Mouse (Mus musculus) embryonic facial prominence, embryonic 13.5 days (tissue): ENCODE measurements around the gene Naif1. TPM values are rescaled to one million over a fixed set of nuclear protein-coding genes. Genes with fewer than 3 reads are reported as not detected.

Experiments
- ATAC-seq: fragments of 200-750 bp; cut with Nextera tagmentation; 2 replicates; pipeline ENCODE4 v1.8.0; 2017; ENCODE audit warnings: low read depth; ENCODE audit not compliant: insufficient number of reproducible peaks, insufficient read depth, low FRiP score, low TSS enrichment
- H3K27ac ChIP-seq: fragments of 300-500 bp; sonication (generic); 2 replicates; pipeline ENCODE4 v1.5.1; 2015; ENCODE audit warnings: moderate library complexity, mild to moderate bottlenecking, inconsistent platforms
- H3K27me3 ChIP-seq: fragments of 300-500 bp; sonication (generic); 2 replicates; pipeline ENCODE4 v1.6.1; 2015; ENCODE audit warnings: mild to moderate bottlenecking, inconsistent platforms
- H3K36me3 ChIP-seq: fragments of 300-500 bp; sonication (generic); 2 replicates; pipeline ENCODE4 v1.6.1; 2015; ENCODE audit warnings: mild to moderate bottlenecking, inconsistent platforms
- H3K4me1 ChIP-seq: fragments of 300-500 bp; sonication (generic); 2 replicates; pipeline ENCODE4 v1.6.1; 2015; ENCODE audit warnings: inconsistent platforms
- H3K4me2 ChIP-seq: fragments of 300-500 bp; sonication (generic); 2 replicates; pipeline ENCODE4 v1.6.1; 2015; ENCODE audit warnings: moderate library complexity, mild to moderate bottlenecking, inconsistent platforms
- H3K4me3 ChIP-seq: fragments of 300-500 bp; sonication (generic); 2 replicates; pipeline ENCODE4 v1.5.1; 2015; ENCODE audit warnings: mild to moderate bottlenecking, inconsistent platforms
- H3K9ac ChIP-seq: fragments of 300-500 bp; sonication (generic); 2 replicates; pipeline ENCODE4 v1.6.1; 2015; ENCODE audit warnings: mild to moderate bottlenecking, inconsistent platforms
- H3K9me3 ChIP-seq: fragments of 300-500 bp; sonication (generic); 2 replicates; pipeline ENCODE4 v1.6.1; 2016; ENCODE audit warnings: inconsistent platforms
- WGBS: fragments of 180-500 bp; shearing (Covaris S2); methylation state at CpG from one replicate; pipeline ENCODE4 v1.1.7; 2015; ENCODE audit warnings: mixed read lengths; 5-methylcytosine and 5-hydroxymethylcytosine counted together
- polyA plus RNA-seq: library from polyadenylated mRNA; unstranded; fragments of >200 nt; fragmentation: Nextera tagmentation; extraction: Ambion mirVana; gene quantifications from 2 replicates; pipeline ENCODE4 v1.2.1, GENCODE M21; 2015

The Naif1 gene
- polyA plus RNA-seq, 1 experiment from 2014 or later: 6.3 TPM

- no peak for ATAC-seq
- 0 out of 2 replicates have a peak, but pooled peaks cover 5% of the 10 kb centered on the region for H3K36me3 ChIP-seq
These were observed 20.9 kb upstream of the Naif1 start for GRCm38 (mm10) chr2:32429215-32429891.

GRCm38 (mm10) chr2:32430701-32431676, 19.3 kb upstream of the Naif1 start:
- peak overlapping the region; percentile 77 for H3K9ac ChIP-seq
- no peaks in the 10 kb centered on the region for H3K27me3 ChIP-seq
- H3K4me2 ChIP-seq: peak overlapping the region; percentile 79
- peaks cover 45% of the 10 kb centered on the region for H3K4me1 ChIP-seq
- ATAC-seq: peak; percentile 84
- no peaks in the 10 kb centered on the region for H3K9me3 ChIP-seq
- 6% methylated on average over 18 of the region's 18 CpGs for whole genome bisulfite sequencing
- peak overlapping the region; percentile 52 for H3K4me3 ChIP-seq
- peak overlapping the region; percentile 85 for H3K27ac ChIP-seq
- H3K36me3 ChIP-seq: 0 out of 2 replicates have a peak, but pooled peaks cover 5% of the 10 kb centered on the region

More at GRCm38 (mm10) chr2:32429215-32429891, 20.9 kb upstream of the Naif1 start:
- H3K9me3 ChIP-seq: no peaks in the 10 kb centered on the region
- H3K27ac ChIP-seq: peak overlapping the region; percentile 88
- no peaks in the 10 kb centered on the region for H3K27me3 ChIP-seq
- H3K4me2 ChIP-seq: peak overlapping the region; percentile 79
- WGBS: 74% methylated on average over 4 of the region's 4 CpGs
- H3K4me1 ChIP-seq: peaks cover 58% of the 10 kb centered on the region
- 0 out of 2 replicates have a peak overlapping the region, but pooled peaks have one; percentile 11 for H3K9ac ChIP-seq
- 0 out of 2 replicates have a peak overlapping the region, but pooled peaks have one; percentile 52 for H3K4me3 ChIP-seq

- Histone ChIP-seq H3K4me3 (no peak overlapping the region), H3K9ac (0 out of 2 replicates have a peak overlapping the region, but pooled peaks have one; percentile 0), H3K4me2 (no peak overlapping the region), H3K36me3 (no peaks in the 10 kb centered on the region), H3K27me3 (no peaks in the 10 kb centered on the region), H3K27ac (peak overlapping the region; percentile 35), H3K4me1 (peaks cover 38% of the 10 kb centered on the region), H3K9me3 (no peaks in the 10 kb centered on the region)
- WGBS: 70% methylated on average over 3 of the region's 3 CpGs
- no peak for ATAC-seq
These were observed 13.4 kb upstream of the Naif1 start for GRCm38 (mm10) chr2:32436686-32437372.

GRCm38 (mm10) chr2:32437612-32438166, 12.6 kb upstream of the Naif1 start:
- WGBS: 59% methylated on average over 2 of the region's 2 CpGs
- Histone ChIP-seq H3K9me3 (no peaks in the 10 kb centered on the region), H3K4me1 (peaks cover 38% of the 10 kb centered on the region), H3K9ac (0 out of 2 replicates have a peak overlapping the region, but pooled peaks have one; percentile 11), H3K27ac (peak overlapping the region; percentile 24; the same call in 1 of the 2 replicates), H3K4me2 (no peak overlapping the region), H3K4me3 (no peak overlapping the region), H3K36me3 (no peaks in the 10 kb centered on the region), H3K27me3 (no peaks in the 10 kb centered on the region)
- ATAC-seq: no peak

GRCm38 (mm10) chr2:32438733-32439132, 11.5 kb upstream of the Naif1 start:
- Histone ChIP-seq H3K27me3 (no peaks in the 10 kb centered on the region), H3K4me1 (peaks cover 38% of the 10 kb centered on the region), H3K4me3 (no peak overlapping the region), H3K4me2 (no peak overlapping the region), H3K9ac (no peak overlapping the region), H3K9me3 (no peaks in the 10 kb centered on the region), H3K27ac (no peak overlapping the region), H3K36me3 (no peaks in the 10 kb centered on the region)
- 82% methylated on average over 3 of the region's 3 CpGs for WGBS
- ATAC-seq: no peak

- Histone ChIP-seq H3K36me3 (no peaks in the 10 kb centered on the region), H3K4me3 (no peak overlapping the region), H3K4me2 (no peak overlapping the region), H3K27ac (no peak overlapping the region), H3K9me3 (no peaks in the 10 kb centered on the region), H3K9ac (no peak overlapping the region), H3K4me1 (peaks cover 38% of the 10 kb centered on the region), H3K27me3 (no peaks in the 10 kb centered on the region)
- no peak for ATAC-seq
- WGBS: 32% methylated on average over 6 of the region's 6 CpGs
These were observed 11.1 kb upstream of the Naif1 start for GRCm38 (mm10) chr2:32439177-32439576.

- no peak overlapping the region for H3K4me2 ChIP-seq
- peaks cover 38% of the 10 kb centered on the region for H3K4me1 ChIP-seq
- 67% methylated on average over 2 of the region's 2 CpGs for WGBS
- H3K27ac ChIP-seq: no peak overlapping the region
- H3K9me3 ChIP-seq: no peaks in the 10 kb centered on the region
- H3K9ac ChIP-seq: no peak overlapping the region
- 0 out of 2 replicates have a peak, but pooled peaks cover 4% of the 10 kb centered on the region for H3K36me3 ChIP-seq
- H3K27me3 ChIP-seq: no peaks in the 10 kb centered on the region
- no peak overlapping the region for H3K4me3 ChIP-seq
- no peak for ATAC-seq
These were observed 10.1 kb upstream of the Naif1 start for GRCm38 (mm10) chr2:32440164-32440563.

- WGBS: 75% methylated on average over 1 of the region's 1 CpGs
- no peaks in the 10 kb centered on the region for H3K27me3 ChIP-seq
- H3K9me3 ChIP-seq: no peaks in the 10 kb centered on the region
- no peak overlapping the region for H3K9ac ChIP-seq
- peaks cover 41% of the 10 kb centered on the region for H3K4me1 ChIP-seq
- 0 out of 2 replicates have a peak, but pooled peaks cover 6% of the 10 kb centered on the region for H3K36me3 ChIP-seq
- peak overlapping the region; percentile 51; the same call in 1 of the 2 replicates for H3K27ac ChIP-seq
- H3K4me2 ChIP-seq: no peak overlapping the region
- H3K4me3 ChIP-seq: no peak overlapping the region
- no peak for ATAC-seq
These were observed 9.6 kb upstream of the Naif1 start for GRCm38 (mm10) chr2:32440632-32441031.

- Histone ChIP-seq H3K4me2 (no peak overlapping the region), H3K27ac (no peak overlapping the region), H3K4me1 (peaks cover 41% of the 10 kb centered on the region), H3K4me3 (no peak overlapping the region), H3K27me3 (no peaks in the 10 kb centered on the region), H3K36me3 (0 out of 2 replicates have a peak, but pooled peaks cover 6% of the 10 kb centered on the region), H3K9ac (no peak overlapping the region), H3K9me3 (no peaks in the 10 kb centered on the region)
- no peak for ATAC-seq
- WGBS: 86% methylated on average over 2 of the region's 2 CpGs
These were observed 8.7 kb upstream of the Naif1 start for GRCm38 (mm10) chr2:32441550-32441949.

GRCm38 (mm10) chr2:32445535-32445934, 4.7 kb upstream of the Naif1 start:
- 39% methylated on average over 1 of the region's 1 CpGs for WGBS
- no peaks in the 10 kb centered on the region for H3K27me3 ChIP-seq
- ATAC-seq: no peak
- no peak overlapping the region for H3K9ac ChIP-seq
- no peak overlapping the region for H3K4me2 ChIP-seq
- no peaks in the 10 kb centered on the region for H3K9me3 ChIP-seq
- 0 out of 2 replicates have a peak, but pooled peaks cover 6% of the 10 kb centered on the region for H3K36me3 ChIP-seq
- peak overlapping the region; percentile 29; the same call in 1 of the 2 replicates for H3K27ac ChIP-seq
- no peak overlapping the region for H3K4me3 ChIP-seq
- H3K4me1 ChIP-seq: peaks cover 44% of the 10 kb centered on the region
